Mouse (Mus musculus) adrenal gland, adult 8-10 months (tissue): ENCODE data around the gene Plekhg3. TPM values are rescaled to one million over a fixed set of nuclear protein-coding genes. Genes with fewer than 3 reads are reported as not detected.
A peak's percentile ranks its signal among the peaks of the same experiment; 100 is the strongest.

Source experiments
- DNase-seq: peaks from one replicate; pipeline ENCODE4 v3.0.0; 2022
- total RNA-seq, 4 experiments: library from RNA; stranded (reverse); gene quantifications; 2 replicates each; pipeline ENCODE4 v1.2.4; 2022

Plekhg3 gene
- total RNA-seq, 4 experiments from 2014 or later: 10.8 to 23.4 (median 16.2) TPM

DNA sequence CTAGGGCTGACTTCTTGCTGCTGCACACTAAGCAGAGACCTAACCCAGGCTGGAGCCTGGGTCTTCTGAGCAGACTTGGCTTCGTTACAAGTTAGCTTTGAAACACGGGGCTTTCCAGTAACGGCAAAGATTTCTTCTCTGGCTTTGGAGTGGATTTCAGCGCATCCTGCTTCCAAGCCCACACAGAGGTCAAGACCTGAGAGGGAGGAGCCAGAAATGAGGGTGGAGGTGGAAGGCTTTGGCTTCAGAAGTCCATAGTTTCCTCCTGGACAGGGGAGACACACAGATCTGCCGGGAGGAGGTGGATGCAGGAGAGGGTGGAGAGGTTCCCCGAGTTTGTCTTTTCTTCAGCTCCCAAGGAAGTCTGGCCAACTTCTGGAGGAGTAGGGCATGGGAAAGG, 58.8 kb downstream of the Plekhg3 start:
- no peak for DNase-seq

- DNase-seq: no peak
These were observed 60.3 kb downstream of the Plekhg3 start for GRCm38 (mm10) chr12:76591037-76591436.

DNA sequence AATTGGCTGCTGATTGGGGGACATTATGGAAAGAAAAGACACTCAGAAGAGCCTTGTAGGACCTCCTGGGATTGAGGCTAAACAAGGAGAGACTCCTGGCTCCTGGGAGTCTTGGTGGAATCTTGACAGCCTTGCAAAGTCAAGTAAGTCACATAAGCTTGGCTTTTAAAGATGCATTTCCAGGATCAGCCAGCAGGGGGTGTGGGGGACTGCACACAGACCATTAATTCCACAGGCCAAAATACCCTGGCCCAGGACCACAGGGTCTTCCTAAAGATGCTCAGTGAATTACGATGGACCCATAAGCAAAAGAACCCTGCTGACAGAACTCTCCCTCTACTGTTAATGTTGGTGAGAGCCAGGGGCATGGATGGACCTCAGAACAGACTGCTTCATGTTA, 61.5 kb downstream of the Plekhg3 start:
- no peak for DNase-seq

- no peak for DNase-seq
These were observed 62.6 kb downstream of the Plekhg3 start for GRCm38 (mm10) chr12:76593254-76593653.

DNA sequence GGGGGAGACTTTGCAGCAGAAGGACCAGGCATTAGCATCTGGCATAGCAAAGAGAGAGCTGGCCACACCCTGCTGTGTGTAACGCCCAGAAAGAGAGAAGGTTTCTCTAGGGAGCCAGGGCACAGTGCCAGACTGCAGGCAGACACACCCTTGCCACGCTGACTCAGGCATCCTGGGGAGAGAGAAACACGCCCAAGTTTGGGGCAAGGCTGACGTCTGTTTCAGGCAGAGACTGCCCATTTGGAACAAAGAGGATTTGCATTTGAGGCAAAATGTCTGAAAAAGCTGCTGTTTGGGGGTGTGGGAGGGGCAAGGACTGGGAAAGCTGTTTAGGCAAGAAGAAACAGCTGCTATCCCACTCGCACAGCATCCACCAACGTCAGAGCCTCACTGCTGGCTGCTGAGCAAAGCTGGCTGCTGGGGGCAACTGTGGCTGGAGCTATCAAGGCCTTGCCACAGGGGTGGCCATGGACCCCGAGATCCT, 63.2 kb downstream of the Plekhg3 start:
- peak; percentile 78 for DNase-seq

DNA sequence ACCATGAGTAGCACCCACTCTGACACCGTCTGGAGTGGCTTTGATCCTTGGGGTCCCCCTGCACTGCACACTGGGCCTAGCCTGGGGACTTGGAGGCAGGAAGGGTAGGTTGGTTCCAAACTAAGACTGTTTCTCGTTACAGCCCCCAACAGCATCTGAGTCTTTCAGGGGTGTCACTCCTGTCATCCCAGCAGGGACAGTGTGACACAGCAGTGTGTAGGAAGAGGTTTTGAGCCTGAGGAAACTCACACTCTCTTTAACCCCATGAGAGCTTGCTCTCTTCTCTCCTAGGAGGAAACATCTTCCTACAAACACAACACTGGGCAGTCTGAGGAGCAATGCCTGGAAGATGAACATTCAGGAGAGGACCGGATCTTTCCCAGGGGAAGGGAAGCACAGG, 63.9 kb downstream of the Plekhg3 start:
- DNase-seq: no peak

DNA sequence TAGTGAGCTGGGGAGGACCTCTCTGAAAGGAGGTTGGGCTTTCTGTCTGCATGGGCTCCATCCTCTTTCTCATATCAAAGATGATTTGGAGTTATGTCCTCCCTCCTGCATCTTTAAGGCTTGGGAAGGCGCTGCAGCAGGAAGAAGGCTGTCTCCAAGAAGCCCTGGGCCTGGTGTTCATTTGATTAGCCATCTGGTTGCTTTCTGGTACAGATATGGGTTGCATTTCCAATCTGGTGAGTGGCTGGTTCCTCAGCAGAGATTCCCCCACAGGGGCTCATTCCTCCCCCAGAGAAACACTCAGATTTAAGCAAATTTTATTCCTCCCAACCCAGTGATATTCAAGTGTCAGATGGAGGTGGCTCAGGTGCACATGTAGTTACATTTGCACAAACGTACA, 65.1 kb downstream of the Plekhg3 start:
- DNase-seq: no peak

DNA sequence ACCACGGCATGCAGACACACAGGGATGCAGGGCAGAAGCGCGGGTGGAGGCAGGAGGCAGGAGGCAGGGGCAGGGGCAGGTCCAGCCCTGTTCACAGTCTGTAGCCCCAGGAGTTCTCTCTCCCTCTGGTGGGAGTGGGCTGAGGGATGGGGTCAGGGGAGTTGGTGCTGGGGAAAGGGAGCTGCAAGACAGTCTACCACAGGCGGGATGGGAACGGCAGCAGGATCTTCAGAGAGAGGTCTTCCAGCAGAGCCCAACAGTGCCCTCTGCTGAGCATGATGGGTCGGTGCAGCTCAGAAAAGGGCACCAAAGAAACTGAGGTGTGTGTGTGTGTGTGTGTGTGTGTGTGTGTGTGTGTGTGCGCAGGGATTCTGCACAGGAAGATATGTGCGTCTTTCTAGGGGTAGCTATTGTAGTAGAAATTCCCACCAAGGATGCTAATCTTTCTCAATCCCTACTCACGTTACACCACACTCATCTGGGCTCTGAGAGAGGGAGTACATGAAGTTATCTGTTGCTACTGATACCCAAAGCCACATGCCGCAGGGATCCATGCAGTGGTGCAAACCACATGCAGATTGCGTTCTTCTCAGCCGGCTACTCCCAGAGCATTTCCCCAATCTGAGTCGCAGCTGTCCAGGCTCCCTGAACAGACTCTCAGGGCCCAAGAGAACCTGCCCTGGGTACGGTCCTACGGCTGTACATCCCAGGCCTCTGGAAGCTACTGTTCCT, 65.8 kb downstream of the Plekhg3 start:
- no peak for DNase-seq

DNA sequence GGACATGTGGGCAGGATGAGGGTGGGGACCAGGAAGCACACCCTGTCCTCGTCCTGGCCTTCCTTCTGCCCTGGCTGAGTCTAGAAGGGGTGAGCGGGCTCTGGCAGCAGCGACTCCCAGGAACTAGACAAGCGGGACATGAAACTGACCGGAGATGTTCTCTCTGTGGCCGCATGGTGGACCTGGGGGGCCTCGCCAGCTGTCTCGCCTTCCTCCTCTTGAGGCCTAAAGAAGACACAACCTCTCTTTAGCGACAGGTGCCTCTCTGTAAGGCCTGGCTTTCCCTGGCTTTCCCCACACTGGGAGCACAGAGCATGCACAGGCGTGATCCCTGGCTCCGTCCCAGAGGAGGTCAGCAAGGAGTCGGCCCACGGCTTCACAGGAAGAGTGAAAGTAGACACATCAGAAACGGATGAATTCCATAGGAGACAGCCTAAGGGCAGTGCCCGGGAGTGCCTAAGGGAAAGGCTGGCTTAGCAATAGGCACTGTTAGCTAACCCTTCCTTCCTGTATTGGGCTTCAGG, 66.9 kb downstream of the Plekhg3 start:
- no peak for DNase-seq

GRCm38 (mm10) chr12:76598196-76598928, 67.7 kb downstream of the Plekhg3 start:
- DNase-seq: no peak

- DNase-seq: no peak
These were observed 73.1 kb downstream of the Plekhg3 start for GRCm38 (mm10) chr12:76603779-76604178.

- DNase-seq: no peak
These were observed 73.9 kb downstream of the Plekhg3 start for GRCm38 (mm10) chr12:76604546-76604945.

GRCm38 (mm10) chr12:76605837-76606236, 75.1 kb downstream of the Plekhg3 start:
- DNase-seq: no peak

DNA sequence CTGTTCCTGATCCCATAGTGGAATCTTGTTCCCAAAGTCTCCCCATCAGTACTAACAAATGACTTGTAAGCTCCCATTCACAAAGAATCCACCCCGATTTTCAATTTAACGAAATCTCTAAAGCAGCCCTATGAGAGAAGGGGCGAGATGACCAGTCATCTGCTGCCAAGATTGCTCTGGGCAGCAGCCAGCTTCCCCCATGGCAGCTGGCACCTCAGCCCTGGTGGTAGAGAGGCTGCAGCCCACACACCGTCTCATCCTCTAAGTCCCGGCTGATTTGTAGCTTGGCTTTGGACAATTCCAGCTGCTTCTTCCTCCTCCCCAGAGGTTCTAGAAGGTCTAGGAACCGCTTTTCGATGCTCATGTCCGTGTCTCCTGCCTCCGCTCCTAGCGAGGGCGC, 77.5 kb downstream of the Plekhg3 start:
- no peak for DNase-seq

DNA sequence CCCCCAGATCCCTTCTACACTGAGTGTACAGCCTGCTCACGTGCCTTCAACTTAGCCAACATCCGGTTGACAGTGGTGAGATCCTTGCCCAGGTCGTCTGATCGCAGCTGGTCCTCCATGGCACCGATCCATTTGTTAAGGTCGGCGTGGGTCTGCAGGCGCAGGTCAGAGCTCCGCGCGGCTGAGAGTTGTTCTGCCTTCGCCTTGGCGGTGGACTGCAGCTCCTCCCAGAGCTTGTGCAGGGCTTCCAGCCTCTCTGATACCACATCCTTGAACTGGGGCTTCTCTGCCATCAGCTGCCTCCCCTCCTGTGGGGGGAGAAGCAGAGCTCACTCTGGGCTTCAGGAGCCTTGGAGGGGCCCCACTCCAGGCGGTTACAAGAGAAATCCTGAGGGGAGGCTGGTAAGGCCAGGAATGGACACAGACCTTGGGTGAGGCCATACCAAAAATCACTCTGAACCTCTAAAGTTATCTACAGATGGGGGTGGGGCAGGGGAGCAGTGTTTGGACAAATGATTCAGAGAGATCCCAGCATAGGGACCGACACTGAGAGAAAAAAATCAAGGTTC, 78.4 kb downstream of the Plekhg3 start:
- no peak for DNase-seq

DNA sequence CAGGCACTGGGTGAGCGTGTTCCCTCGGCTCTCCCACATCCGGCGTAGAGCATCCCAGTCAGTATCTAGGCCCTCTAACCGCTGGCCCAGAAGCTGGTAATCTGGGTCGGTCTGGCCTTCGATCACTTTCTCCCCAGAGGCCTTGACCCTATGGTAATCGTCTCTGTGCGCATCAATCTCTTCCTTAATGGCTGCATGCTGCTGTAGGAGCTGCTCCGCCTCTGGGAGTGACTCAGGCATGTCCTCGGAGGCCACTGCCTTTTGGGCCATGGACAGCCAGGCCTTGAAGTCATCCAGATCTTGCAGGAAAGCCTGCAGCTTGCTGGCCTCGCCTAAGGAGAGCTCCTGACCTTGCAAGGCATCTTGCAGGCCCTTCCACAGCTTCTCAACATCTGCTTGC, 81.9 kb downstream of the Plekhg3 start:
- DNase-seq: peak; percentile 83

DNA sequence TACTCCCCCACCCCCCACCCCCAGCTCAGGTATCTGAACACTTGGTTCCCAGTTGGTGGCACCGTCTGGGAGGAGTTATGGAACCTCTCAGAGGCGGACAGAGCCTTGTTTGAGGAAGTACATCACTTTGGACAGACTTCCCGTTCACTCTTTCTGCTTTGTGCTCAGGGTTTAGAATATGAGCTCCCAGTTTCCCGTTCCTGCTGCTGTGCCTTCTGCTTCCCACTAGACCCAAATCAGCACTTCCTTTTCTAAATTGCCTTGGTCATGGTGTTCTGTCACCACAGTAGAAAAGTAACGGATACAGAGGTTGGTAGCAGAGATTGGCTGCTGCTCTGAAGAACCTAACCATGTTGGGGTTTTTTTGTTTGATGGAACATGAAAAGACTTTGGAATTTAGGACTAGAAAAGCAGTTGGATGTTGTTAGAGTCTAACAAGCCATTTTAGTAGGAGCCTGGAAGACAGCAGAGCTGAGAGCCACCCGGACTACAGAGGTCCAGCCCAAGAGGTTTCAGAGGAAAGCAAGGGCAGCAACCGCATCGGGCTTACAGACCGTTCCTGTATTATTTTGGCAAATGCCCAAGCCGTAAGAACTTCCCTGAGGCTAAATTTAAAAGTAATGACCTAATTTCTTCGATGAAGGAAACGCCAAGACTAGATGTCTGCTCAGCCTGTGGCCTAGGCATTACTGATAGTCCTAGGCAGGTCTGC, 84.3 kb downstream of the Plekhg3 start:
- no peak for DNase-seq

- no peak for DNase-seq
These were observed 84.9 kb downstream of the Plekhg3 start for GRCm38 (mm10) chr12:76615580-76615937.

- DNase-seq: no peak
These were observed 87.5 kb downstream of the Plekhg3 start for GRCm38 (mm10) chr12:76618175-76618574.

DNA sequence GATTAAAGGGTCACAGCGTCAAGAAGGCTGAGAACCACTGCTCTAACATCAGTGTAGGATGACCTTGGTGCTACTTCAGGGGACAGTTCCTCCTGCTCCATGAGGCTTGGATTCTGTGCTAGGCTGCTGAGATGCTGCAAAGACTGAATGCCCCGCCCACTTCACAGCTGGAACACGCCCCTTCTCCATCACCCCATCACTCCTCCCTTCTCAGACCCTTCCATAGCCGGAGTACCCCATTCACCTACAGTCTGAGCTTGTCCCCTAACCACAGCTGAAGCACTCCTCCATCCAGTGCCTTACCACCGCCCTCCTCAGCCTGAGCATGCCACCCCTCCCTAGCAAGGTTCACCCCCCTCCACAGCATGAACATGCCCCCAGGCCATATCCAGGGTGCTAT, 89.2 kb downstream of the Plekhg3 start:
- no peak for DNase-seq

GRCm38 (mm10) chr12:76623374-76623773, 92.7 kb downstream of the Plekhg3 start:
- DNase-seq: no peak
